In the genomic region with DNA sequence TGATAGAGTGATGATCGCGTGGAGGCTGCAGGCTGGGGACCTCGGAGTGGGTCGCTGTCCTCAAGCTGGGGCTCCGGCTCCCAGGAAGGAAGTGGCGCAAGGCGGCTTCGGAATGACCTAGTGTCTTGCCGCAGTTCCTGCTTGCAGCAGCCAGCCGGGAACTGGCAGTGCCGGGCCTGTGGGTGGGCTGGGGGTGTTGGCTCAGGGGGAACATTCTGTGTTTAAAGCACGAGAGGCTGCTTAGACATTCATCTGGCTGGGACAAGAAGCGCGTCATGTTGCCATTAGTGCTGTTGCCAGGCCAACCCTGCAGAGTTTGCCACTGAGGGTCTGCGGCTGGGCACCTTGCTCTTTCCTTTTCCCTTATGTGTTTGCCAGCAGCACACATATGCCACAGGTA, we compare ENCODE assay signal across 8 mouse cellular contexts.
DNase-seq lines count a peak whose midpoint lies in the region; ATAC-seq lines count a peak whose summit lies in the region.

No protein-coding gene starts in this region.

- peak; percentile 43 for DNase-seq in retina, postnatal 1 day
- no peak for DNase-seq in retina, embryonic 14.5 days (ENCODE audit: low spot score)
- DNase-seq in left cerebral cortex, adult 11 months (ENCODE audit: low spot score) = peak; percentile 53
- DNase-seq in telencephalon, adult 2 months (ENCODE audit: low read depth, low spot score) = peak; percentile 58
- DNase-seq in spleen, adult 18-20 months = no peak
- DNase-seq in adrenal gland, adult 2 months = no peak
- no peak for DNase-seq in gastrocnemius, adult 8-10 months (ENCODE audit: low spot score in 2 of 2)

- ATAC-seq in megakaryocyte progenitor cell, adult 5-6 weeks (replicated peaks; ENCODE audit: poor library complexity) = peak; percentile 58

Comparison
In these comparisons a context has a peak if more than half of its experiments do, and no peak if none do; other contexts are left out.
1. DNase-seq: peak in retina, postnatal 1 day (single experiment), left cerebral cortex, adult 11 months (single experiment) and telencephalon, adult 2 months (single experiment); none in retina, embryonic 14.5 days (single experiment), spleen, adult 18-20 months (0 of 2), adrenal gland, adult 2 months (single experiment) and gastrocnemius, adult 8-10 months (0 of 2).